In genomic region chr4:147351376-147351980, GRCm38 (mm10) we compare ENCODE assay signal across 18 mouse cellular contexts. TPM values are rescaled to one million over a fixed set of nuclear protein-coding genes. Genes with fewer than 3 reads are reported as not detected.
DNase-seq lines count a peak whose midpoint lies in the region; ATAC-seq and TF ChIP-seq lines count a peak whose summit lies in the region.
"Not testable (repeated sequence)": the region's sequence is repeated elsewhere in the genome, so short reads cannot be mapped to it uniquely, and the experiment has no call there.
"Had no signal": no experiment of that assay in that cellular context is flagged by ENCODE, and none has a peak within 500 bp of the region (broad histone marks: within the 10 kb centered on the region; RNA-seq: fewer than 3 reads in every experiment).

No protein-coding gene starts in this region.

- H3K4me3 ChIP-seq in ES-E14 (ENCODE audit: insufficient read depth in 1 of 2, low read depth in 1 of 2, low read length in 2 of 2, poor library complexity in 1 of 2, severe bottlenecking in 1 of 2); forebrain, embryonic 10.5 days; kidney, adult 2 months (ENCODE audit: insufficient read depth, low read depth, low read length); midbrain, embryonic 11.5 days (ENCODE audit: low read depth, low read length): not testable (repeated sequence)

- ATAC-seq in midbrain, embryonic 11.5 days (ENCODE audit: low FRiP score) = not testable (repeated sequence)

- not testable (repeated sequence) for TF ChIP-seq CTCF in kidney, adult 2 months (conservative IDR thresholded peaks at IDR 0.05; ENCODE audit: insufficient read depth, insufficient read length, low read depth, low read length)

- not testable (repeated sequence) for H3K4me1 ChIP-seq in ES-E14 (ENCODE audit: control insufficient read depth in 2 of 2, insufficient read depth in 2 of 2, low read length in 2 of 2, poor library complexity in 1 of 2); forebrain, embryonic 10.5 days; kidney, adult 2 months (ENCODE audit: control insufficient read depth, insufficient read depth, low read length); midbrain, embryonic 11.5 days (ENCODE audit: control insufficient read depth, insufficient read depth, low read length)

- not testable (repeated sequence) for TF ChIP-seq POLR2A in kidney, adult 2 months (IDR thresholded peaks at IDR 0.05; ENCODE audit: low read depth, low read length)

- not testable (repeated sequence) for DNase-seq in ES-E14 (ENCODE audit: low read depth, low spot score)
- peak; percentile 13 for DNase-seq in forebrain, embryonic 10.5 days (ENCODE audit: extremely low spot score, low spot score)
- DNase-seq in gastrocnemius, postnatal 4 days (ENCODE audit: low spot score in 2 of 2) = peak; percentile 5 to 15
- DNase-seq in heart, adult 9 months (ENCODE audit: low spot score in 2 of 2) = peak; percentile 1 to 2
- DNase-seq in kidney, adult 2 months = peak; percentile 0
- peak; percentile 49 for DNase-seq in midbrain, embryonic 11.5 days (ENCODE audit: low spot score, missing footprints)
- peak; percentile 16 to 62 for DNase-seq in urinary bladder, postnatal 4 days (ENCODE audit: low spot score in 2 of 2)

- H3K27ac ChIP-seq in ES-E14 (ENCODE audit: insufficient read depth, low read depth, low read length, poor library complexity, severe bottlenecking); forebrain, embryonic 10.5 days; kidney, adult 2 months (ENCODE audit: insufficient read depth, low read depth, low read length); midbrain, embryonic 11.5 days (ENCODE audit: low read depth, low read length): not testable (repeated sequence)

- not testable (repeated sequence) for H3K9ac ChIP-seq in ES-E14 (ENCODE audit: insufficient read depth, low read depth, low read length, poor library complexity, severe bottlenecking); midbrain, embryonic 11.5 days (ENCODE audit: low read length)

- H3K36me3 ChIP-seq in ES-E14 (ENCODE audit: control insufficient read depth, insufficient read depth, low read length, poor library complexity, severe bottlenecking); forebrain, embryonic 10.5 days (replicated peaks); kidney, adult 2 months (ENCODE audit: control insufficient read depth, insufficient read depth, low read length); midbrain, embryonic 11.5 days (ENCODE audit: control insufficient read depth, insufficient read depth, low read length): not testable (repeated sequence)

- in situ Hi-C loops in ES-E14 (cut with MboI; ENCODE audit: low sequenced_read_pairs in 2 of 2, unreplicated experiment in 2 of 2) = not testable (repeated sequence)

- H3K9me3 ChIP-seq in ES-E14 (ENCODE audit: control insufficient read depth, insufficient read depth, low read depth, low read length) = not testable (repeated sequence)
- H3K9me3 ChIP-seq in forebrain, embryonic 10.5 days = peaks cover 62% of the 10 kb centered on the region
- H3K9me3 ChIP-seq in midbrain, embryonic 11.5 days (ENCODE audit: control insufficient read depth, low read length) = peaks cover 24% of the 10 kb centered on the region

- not testable (repeated sequence) for H3K27me3 ChIP-seq in forebrain, embryonic 10.5 days (ENCODE audit: poor library complexity, severe bottlenecking); kidney, adult 2 months (replicated peaks; ENCODE audit: control insufficient read depth, insufficient read depth, low read length); midbrain, embryonic 11.5 days (ENCODE audit: control insufficient read depth, insufficient read depth, low read length)

- not testable (repeated sequence) for H3K4me2 ChIP-seq in midbrain, embryonic 11.5 days

- 87% methylated on average over 10 of the region's 13 CpGs for WGBS in forebrain, embryonic 10.5 days
- 86% methylated on average over 11 of the region's 13 CpGs for WGBS in kidney, adult 2 months
- WGBS in midbrain, embryonic 11.5 days = 87% methylated on average over 9 of the region's 13 CpGs

TF ChIP-seq in ES-E14, 5 proteins besides CTCF, POLR2A, EP300 and RAD21:
- TF ChIP-seq ZNF384 (IDR thresholded peaks at IDR 0.05; ENCODE audit: low read depth, low read length) = peak; percentile 79

RNA-seq across cellular contexts. Expression of gene Zfp978, which starts 9.6 kb away (rescaled TPM):
- total RNA-seq in ES-E14 (2012; rRNA removed) = 233 and 297 TPM in 2 replicates
- polyA plus RNA-seq in forebrain, embryonic 10.5 days (2016; fragmentation: Nextera tagmentation; extraction: Ambion mirVana) = 0.30 TPM in 1 of 2 replicates, not detected in the other
- total RNA-seq in gastrocnemius, postnatal 4 days (2021) = not detected
- not detected in 2 replicates for polyA plus RNA-seq in kidney, adult 2 months (2012; rRNA removed)
- polyA plus RNA-seq in midbrain, embryonic 11.5 days (2014; fragmentation: Nextera tagmentation; extraction: Ambion mirVana) = 0.23 and 0.29 TPM in 2 replicates
- total RNA-seq: adrenal gland, postnatal 25 days had no signal
- polyA plus RNA-seq: adrenal gland, adult 2 months; brain, embryonic 14.5 days; CD4-positive, CD25-positive, alpha-beta regulatory T cell, adult 4 months; embryonic facial prominence, embryonic 12.5 days; embryonic facial prominence, embryonic 14.5 days; forebrain, embryonic 12.5 days; forebrain, embryonic 14.5 days; forebrain, embryonic 16.5 days had no signal

RNA-seq across cellular contexts. Expression of gene Zfp988, which starts 46.0 kb away (rescaled TPM):
- total RNA-seq in ES-E14 (2012; rRNA removed) = 85.5 and 88.8 TPM in 2 replicates
- 0.16 TPM in 1 of 2 replicates, not detected in the other for polyA plus RNA-seq in forebrain, embryonic 10.5 days (2016; fragmentation: Nextera tagmentation; extraction: Ambion mirVana)
- total RNA-seq in gastrocnemius, postnatal 4 days (2021) = not detected
- not detected in 2 replicates for polyA plus RNA-seq in kidney, adult 2 months (2012; rRNA removed)
- 0.10 TPM in 1 of 2 replicates, not detected in the other for polyA plus RNA-seq in midbrain, embryonic 11.5 days (2014; fragmentation: Nextera tagmentation; extraction: Ambion mirVana)
- total RNA-seq: CH12.LX; common myeloid progenitor, adult 5-6 weeks had no signal
- polyA plus RNA-seq: adrenal gland, adult 2 months; embryonic facial prominence, embryonic 14.5 days; forebrain, embryonic 14.5 days; forebrain, embryonic 16.5 days had no signal
